Comparison of ENCODE assay signal across 9 mouse cellular contexts in genomic region chr12:70367326-70368248, GRCm38 (mm10). TPM values are rescaled to one million over a fixed set of nuclear protein-coding genes. Genes with fewer than 3 reads are reported as not detected.
DNase-seq lines count a peak whose midpoint lies in the region; ATAC-seq and TF ChIP-seq lines count a peak whose summit lies in the region.
"Had no signal": no experiment of that assay in that cellular context is flagged by ENCODE, and none has a peak within 500 bp of the region (broad histone marks: within the 10 kb centered on the region; RNA-seq: fewer than 3 reads in every experiment).

No protein-coding gene starts in this region.

- TF ChIP-seq CTCF in testis, adult 2 months (IDR thresholded peaks at IDR 0.05; ENCODE audit: control insufficient read depth, insufficient read depth, insufficient replicate concordance, low read depth, low read length) = no peak

- H3K27me3 ChIP-seq in forebrain, embryonic 16.5 days (replicated peaks; ENCODE audit: control insufficient read depth, insufficient read depth, low read length) = no peaks in the 10 kb centered on the region
- H3K27me3 ChIP-seq in intestine, embryonic 14.5 days (replicated peaks; ENCODE audit: control insufficient read depth, insufficient read depth, low read length) = no peaks in the 10 kb centered on the region
- no peaks in the 10 kb centered on the region for H3K27me3 ChIP-seq in midbrain, embryonic 16.5 days (ENCODE audit: control insufficient read depth, insufficient read depth, low read depth, low read length)
- H3K27me3 ChIP-seq in testis, adult 2 months (ENCODE audit: control insufficient read depth, insufficient read depth, low read length) = no peaks in the 10 kb centered on the region
- H3K27me3 ChIP-seq: liver, embryonic 15.5 days had no signal

- H3K9ac ChIP-seq in ES-E14 (ENCODE audit: insufficient read depth, low read depth, low read length, poor library complexity, severe bottlenecking) = peak overlapping the region; percentile 33; the same call in 1 of the 2 replicates
- H3K9ac ChIP-seq in forebrain, embryonic 16.5 days (replicated peaks; ENCODE audit: low read depth, low read length) = peak overlapping the region; percentile 54
- H3K9ac ChIP-seq in intestine, embryonic 14.5 days (ENCODE audit: low read length) = peak overlapping the region; percentile 35
- H3K9ac ChIP-seq in midbrain, embryonic 16.5 days (ENCODE audit: low read depth, low read length) = peak overlapping the region; percentile 59
- H3K9ac ChIP-seq: liver, embryonic 15.5 days had no signal

- no peaks in the 10 kb centered on the region for H3K9me3 ChIP-seq in ES-E14 (ENCODE audit: control insufficient read depth, insufficient read depth, low read depth, low read length)
- no peaks in the 10 kb centered on the region for H3K9me3 ChIP-seq in forebrain, embryonic 16.5 days (ENCODE audit: control insufficient read depth, low read length)
- H3K9me3 ChIP-seq in intestine, embryonic 14.5 days (ENCODE audit: control insufficient read depth, low read length) = no peaks in the 10 kb centered on the region
- H3K9me3 ChIP-seq in midbrain, embryonic 16.5 days (replicated peaks; ENCODE audit: control insufficient read depth, low read length, poor library complexity, severe bottlenecking) = no peaks in the 10 kb centered on the region
- H3K9me3 ChIP-seq: liver, embryonic 15.5 days had no signal

- peak; percentile 51 for DNase-seq in ES-E14 (ENCODE audit: low read depth, low spot score)
- peak; percentile 44 for DNase-seq in cerebellum, adult 11-12 months
- peak; percentile 73 for DNase-seq in intestine, embryonic 14.5 days (ENCODE audit: low spot score)
- peak; percentile 66 to 90 for DNase-seq in left cerebral cortex, adult 8-10 months (ENCODE audit: low spot score in 2 of 2)

- H3K4me2 ChIP-seq in forebrain, embryonic 16.5 days (ENCODE audit: low read length) = peak overlapping the region; percentile 48
- H3K4me2 ChIP-seq in intestine, embryonic 14.5 days (ENCODE audit: low read length) = peak overlapping the region; percentile 42
- peak overlapping the region; percentile 51 for H3K4me2 ChIP-seq in midbrain, embryonic 16.5 days (ENCODE audit: low read length)
- H3K4me2 ChIP-seq: liver, embryonic 15.5 days had no signal

- WGBS in forebrain, embryonic 16.5 days = 23% methylated on average over 19 of the region's 19 CpGs
- WGBS in intestine, embryonic 14.5 days = 32% methylated on average over 19 of the region's 19 CpGs
- 8% methylated on average over 19 of the region's 19 CpGs for WGBS in midbrain, embryonic 16.5 days

- in situ Hi-C loops in ES-E14 (cut with MboI; ENCODE audit: low sequenced_read_pairs in 2 of 2, unreplicated experiment in 2 of 2) = no loop called here

- H3K4me1 ChIP-seq in ES-E14 (ENCODE audit: control insufficient read depth in 2 of 2, insufficient read depth in 2 of 2, low read length in 2 of 2, poor library complexity in 1 of 2) = no peaks in the 10 kb centered on the region
- H3K4me1 ChIP-seq in forebrain, embryonic 16.5 days (replicated peaks; ENCODE audit: control insufficient read depth, insufficient read depth, low read length) = peaks cover 14% of the 10 kb centered on the region
- 0 out of 2 replicates have a peak, but pooled peaks cover 5% of the 10 kb centered on the region for H3K4me1 ChIP-seq in intestine, embryonic 14.5 days (replicated peaks; ENCODE audit: control insufficient read depth, insufficient read depth, low read length)
- H3K4me1 ChIP-seq in midbrain, embryonic 16.5 days (ENCODE audit: control insufficient read depth, insufficient read depth, low read length) = peaks cover 13% of the 10 kb centered on the region
- peaks cover 7% of the 10 kb centered on the region for H3K4me1 ChIP-seq in testis, adult 2 months (ENCODE audit: control insufficient read depth, insufficient read depth, low read length)
- H3K4me1 ChIP-seq: liver, embryonic 15.5 days had no signal

- H3K36me3 ChIP-seq in ES-E14 (ENCODE audit: control insufficient read depth, insufficient read depth, low read length, poor library complexity, severe bottlenecking) = no peaks in the 10 kb centered on the region
- no peaks in the 10 kb centered on the region for H3K36me3 ChIP-seq in forebrain, embryonic 16.5 days (ENCODE audit: control insufficient read depth, insufficient read depth)
- H3K36me3 ChIP-seq in intestine, embryonic 14.5 days (ENCODE audit: control insufficient read depth, insufficient read depth, low read length) = no peaks in the 10 kb centered on the region
- no peaks in the 10 kb centered on the region for H3K36me3 ChIP-seq in midbrain, embryonic 16.5 days (ENCODE audit: control insufficient read depth, insufficient read depth, low read length)
- no peaks in the 10 kb centered on the region for H3K36me3 ChIP-seq in testis, adult 2 months (ENCODE audit: control insufficient read depth, insufficient read depth, low read length)
- H3K36me3 ChIP-seq: liver, embryonic 15.5 days had no signal

- TF ChIP-seq POLR2A in testis, adult 2 months (IDR thresholded peaks at IDR 0.05; ENCODE audit: control insufficient read depth, low read depth, low read length) = no peak

- ATAC-seq in forebrain, embryonic 16.5 days = peak; percentile 96
- ATAC-seq in intestine, embryonic 14.5 days (replicated peaks; ENCODE audit: low FRiP score, low TSS enrichment, low read depth) = peak; percentile 96
- ATAC-seq in midbrain, embryonic 16.5 days = peak; percentile 99
- no peak for ATAC-seq in megakaryocyte progenitor cell, adult 5-6 weeks (replicated peaks; ENCODE audit: poor library complexity)

- no peak overlapping the region for H3K27ac ChIP-seq in ES-E14 (ENCODE audit: insufficient read depth, low read depth, low read length, poor library complexity, severe bottlenecking)
- H3K27ac ChIP-seq in forebrain, embryonic 16.5 days (ENCODE audit: low read length) = peak overlapping the region; percentile 90
- H3K27ac ChIP-seq in intestine, embryonic 14.5 days (ENCODE audit: low read depth) = peak overlapping the region; percentile 70; the same call in 1 of the 2 replicates
- H3K27ac ChIP-seq in midbrain, embryonic 16.5 days (ENCODE audit: low read length) = peak overlapping the region; percentile 90
- H3K27ac ChIP-seq in testis, adult 2 months (ENCODE audit: control insufficient read depth, insufficient read depth, low read depth, low read length) = no peak overlapping the region
- H3K27ac ChIP-seq: liver, embryonic 15.5 days had no signal

- peak overlapping the region; percentile 31 to 39; a peak in 3 of 4 replicates for H3K4me3 ChIP-seq in ES-E14 (ENCODE audit: insufficient read depth in 1 of 2, low read depth in 1 of 2, low read length in 2 of 2, poor library complexity in 1 of 2, severe bottlenecking in 1 of 2)
- peak overlapping the region; percentile 29 for H3K4me3 ChIP-seq in forebrain, embryonic 16.5 days (replicated peaks; ENCODE audit: low read length)
- H3K4me3 ChIP-seq in intestine, embryonic 14.5 days (ENCODE audit: low read depth, low read length) = 0 out of 2 replicates have a peak overlapping the region, but pooled peaks have one; percentile 4
- H3K4me3 ChIP-seq in midbrain, embryonic 16.5 days (ENCODE audit: low read depth, low read length) = peak overlapping the region; percentile 8
- peak overlapping the region; percentile 71 for H3K4me3 ChIP-seq in testis, adult 2 months (ENCODE audit: control insufficient read depth, low read depth, low read length)
- H3K4me3 ChIP-seq: liver, embryonic 15.5 days had no signal

TF ChIP-seq in ES-E14, 5 proteins besides CTCF, POLR2A, EP300 and RAD21:
- TF ChIP-seq MAFK (IDR thresholded peaks at IDR 0.05; ENCODE audit: insufficient read depth, low read depth, low read length) (no peak), HCFC1 (IDR thresholded peaks at IDR 0.05; ENCODE audit: borderline replicate concordance, insufficient read depth, low read length) (no peak), CHD2 (IDR thresholded peaks at IDR 0.05; ENCODE audit: low read depth, low read length) (no peak), ZC3H11A (IDR thresholded peaks at IDR 0.05; ENCODE audit: borderline replicate concordance, low read depth, low read length) (no peak), ZNF384 (IDR thresholded peaks at IDR 0.05; ENCODE audit: low read depth, low read length) (no peak)

RNA-seq across cellular contexts. Expression of gene Trim9, which starts 20.2 kb away (rescaled TPM):
- total RNA-seq in ES-E14 (2012; rRNA removed) = 0.04 and 0.11 TPM in 2 replicates
- 51.7 and 60.8 TPM in 2 replicates for polyA plus RNA-seq in forebrain, embryonic 16.5 days (2015; fragmentation: Nextera tagmentation; extraction: Ambion mirVana)
- polyA plus RNA-seq in intestine, embryonic 14.5 days (2014; fragmentation: Nextera tagmentation; extraction: Ambion mirVana) = 1.5 and 1.6 TPM in 2 replicates
- total RNA-seq in left cerebral cortex, adult 8-10 months (2022) = 100 to 1,000 TPM; 253 to 305 (median 254) TPM
- polyA plus RNA-seq in midbrain, embryonic 16.5 days (2015; fragmentation: Nextera tagmentation; extraction: Ambion mirVana) = 88.6 and 108 TPM in 2 replicates
- polyA plus RNA-seq in testis, adult 2 months (2012; rRNA removed) = 0.32 and 0.61 TPM in 2 replicates
- total RNA-seq in megakaryocyte progenitor cell, adult 5-6 weeks (2015) = 0.17 and 0.30 TPM in 2 replicates
- 0.29 and 0.30 TPM in 2 replicates for total RNA-seq in megakaryocyte progenitor cell, adult 5-6 weeks (2017)

Comparison
In these comparisons a context has a peak if more than half of its experiments do, and no peak if none do; other contexts are left out.
1. H3K27ac ChIP-seq: peak in forebrain, embryonic 16.5 days (single experiment), intestine, embryonic 14.5 days (single experiment) and midbrain, embryonic 16.5 days (single experiment); none in ES-E14 (single experiment) and testis, adult 2 months (single experiment).
2. H3K4me3 ChIP-seq: peak in every context shown above with its lines; median percentile 71 in testis, adult 2 months; 35 in ES-E14; 29 in forebrain, embryonic 16.5 days; 8 in midbrain, embryonic 16.5 days; 4 in intestine, embryonic 14.5 days.
3. RNA of gene Trim9, which starts 20.2 kb away (polyA plus RNA-seq): 88.6 to 108 TPM in midbrain, embryonic 16.5 days and 51.7 to 60.8 TPM in forebrain, embryonic 16.5 days; 1.5 to 1.6 TPM in intestine, embryonic 14.5 days and 0.32 to 0.61 TPM in testis, adult 2 months; every median in the first group is over 10 times any median in the second.
4. Peak in every context shown above with its lines, with median percentiles within 50 percentile points of each other: DNase-seq, H3K9ac ChIP-seq and H3K4me2 ChIP-seq.